Mouse (Mus musculus) G1E-ER4 (cell line): ENCODE measurements around the gene Cux1. TPM values are rescaled to one million over a fixed set of nuclear protein-coding genes. Genes with fewer than 3 reads are reported as not detected.

ENCODE experiments used
- GATA1 ChIP-seq: IDR thresholded peaks from one replicate; pipeline ENCODE4 v1.8.0; 2012; ENCODE audit warnings: low read length, inconsistent platforms
- polyA plus RNA-seq: library from polyadenylated mRNA; stranded (reverse); fragments of >175 nt; gene quantifications from 2 replicates; pipeline ENCODE4 v1.2.3, GENCODE M21; 2012

Gene Cux1
- polyA plus RNA-seq, 1 experiment: not detected

DNA sequence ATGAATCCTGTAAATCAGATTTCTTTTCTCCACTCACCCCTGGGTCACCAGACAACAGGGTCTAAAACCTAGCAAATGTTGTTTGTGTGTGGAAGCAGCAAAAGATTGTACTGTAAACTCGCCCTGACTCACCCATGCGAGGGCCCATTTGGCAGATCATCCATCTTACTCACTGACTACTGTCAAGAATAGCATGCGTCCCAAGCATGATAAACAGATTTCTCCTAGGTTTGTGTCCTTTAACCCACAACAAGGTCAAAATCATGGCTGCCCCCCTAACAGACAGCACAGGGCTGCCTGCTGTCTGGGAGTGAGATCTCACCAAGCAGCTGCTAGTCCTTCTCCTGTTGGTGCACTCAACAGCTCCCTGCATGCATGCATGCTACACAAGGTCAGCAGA is 277.5 kb downstream of the Cux1 start:
- TF ChIP-seq GATA1: no peak

DNA sequence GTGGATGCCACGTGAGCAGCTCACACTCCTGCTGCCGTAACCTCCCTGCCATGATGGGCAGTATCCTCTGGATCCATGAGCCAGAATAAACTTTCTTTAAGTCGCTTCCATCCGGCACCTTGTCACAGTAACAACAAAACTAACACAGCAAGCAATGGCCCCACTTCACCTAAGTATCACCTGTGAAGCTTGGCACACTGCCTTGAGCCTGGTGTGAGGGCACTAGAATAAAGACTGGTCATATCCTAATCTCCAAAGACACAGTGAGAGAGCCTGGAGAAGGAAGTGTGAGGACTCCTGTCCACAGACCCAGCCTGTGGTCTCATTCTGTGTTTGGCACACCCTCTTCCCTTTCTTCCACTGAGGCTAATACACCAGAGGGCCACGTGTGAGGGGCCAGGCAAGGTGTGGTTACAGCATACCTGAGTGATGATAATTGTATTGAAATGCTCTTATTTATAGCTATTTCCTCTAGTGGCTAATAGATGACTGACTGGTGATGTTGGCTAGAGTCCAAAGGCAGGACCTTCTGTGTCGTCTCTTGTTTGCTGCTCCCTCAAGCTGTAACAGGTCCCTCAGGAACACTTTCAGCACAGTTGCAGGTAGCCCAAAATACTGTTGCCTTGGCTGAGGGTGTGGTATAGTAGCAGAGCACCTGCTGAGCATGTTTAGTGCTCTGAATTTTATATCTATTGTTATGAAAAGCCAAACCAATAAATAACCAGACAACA is 278.8 kb downstream of the Cux1 start:
- TF ChIP-seq GATA1: no peak

DNA sequence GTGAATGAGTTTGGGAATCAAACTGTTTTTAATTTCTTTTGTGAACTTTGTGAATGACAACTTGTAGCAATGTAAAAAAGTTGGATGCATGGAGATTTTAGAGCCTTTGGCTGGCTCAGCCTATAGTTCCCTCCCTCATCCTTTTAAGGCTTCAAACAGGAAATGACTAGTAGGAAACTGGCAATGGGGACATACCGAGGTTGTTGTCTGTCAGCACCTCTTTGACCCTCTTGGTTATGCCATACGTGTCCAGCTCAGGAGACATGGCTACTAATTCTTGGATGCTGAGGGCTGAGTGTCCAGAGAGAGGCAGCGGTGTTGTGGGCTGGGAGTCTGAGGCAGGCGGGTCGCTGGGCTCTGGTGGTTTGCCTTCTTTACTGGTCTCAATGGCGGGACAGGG is 280.7 kb downstream of the Cux1 start:
- no peak for TF ChIP-seq GATA1

DNA sequence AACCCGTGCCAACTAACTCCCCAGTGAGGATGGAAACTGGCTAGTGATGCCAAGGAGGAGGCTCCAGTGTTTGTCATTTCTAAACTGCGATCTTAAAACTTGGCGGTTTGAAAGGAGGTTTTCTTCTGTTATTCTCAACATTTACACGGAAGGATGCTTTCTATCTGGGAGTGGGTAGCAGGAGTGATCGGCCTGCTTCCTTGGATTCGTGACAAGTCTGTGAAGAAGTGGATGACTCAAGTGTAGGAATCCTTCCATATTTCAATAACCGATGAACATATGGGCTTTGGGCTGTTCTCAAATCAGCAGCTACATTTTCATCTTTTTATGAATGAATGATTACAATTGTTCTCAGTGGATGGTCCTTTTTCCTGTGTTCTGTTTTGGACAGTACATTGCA is 282.2 kb downstream of the Cux1 start:
- no peak for TF ChIP-seq GATA1

DNA sequence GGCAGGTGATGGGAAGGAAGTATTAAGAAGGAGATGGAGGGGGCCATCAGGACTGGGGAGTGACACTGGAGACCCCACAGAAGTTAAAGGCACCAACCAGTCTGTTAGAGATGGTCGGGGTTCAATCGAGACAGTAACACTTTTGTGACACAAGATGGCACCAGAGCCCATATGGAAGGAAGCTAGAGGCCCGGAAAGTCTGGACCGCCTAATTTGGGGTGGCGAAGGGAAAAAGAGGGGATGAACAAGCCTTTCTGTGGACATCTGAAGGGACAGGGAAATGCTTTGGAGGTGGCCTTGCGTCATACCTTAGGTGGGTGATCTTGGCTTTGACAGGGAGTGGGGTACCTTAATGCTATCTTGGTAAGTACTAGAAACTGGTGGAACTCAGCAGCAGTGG is 285.9 kb downstream of the Cux1 start:
- TF ChIP-seq GATA1: no peak

DNA sequence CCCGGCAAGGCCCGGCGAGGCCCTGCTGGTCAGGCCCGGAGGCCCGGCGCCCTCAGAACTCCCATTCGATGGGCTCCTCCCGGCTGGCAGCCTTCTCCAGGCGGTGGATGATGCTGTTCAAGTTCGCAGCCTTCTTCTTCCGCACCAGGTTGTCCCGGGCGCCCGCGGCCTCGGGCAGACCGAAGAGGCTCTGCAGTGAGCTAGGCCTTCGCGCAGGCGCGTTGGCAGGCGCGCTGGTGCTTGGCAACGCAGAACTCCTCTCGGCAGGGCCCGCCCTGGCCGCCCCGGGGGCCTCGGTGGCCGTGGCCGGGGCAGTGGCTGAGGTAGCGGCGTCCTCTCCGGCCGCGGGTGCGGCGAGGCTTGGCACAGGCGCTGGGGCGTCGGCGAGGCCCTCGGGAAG is 292.6 kb downstream of the Cux1 start:
- TF ChIP-seq GATA1: no peak

DNA sequence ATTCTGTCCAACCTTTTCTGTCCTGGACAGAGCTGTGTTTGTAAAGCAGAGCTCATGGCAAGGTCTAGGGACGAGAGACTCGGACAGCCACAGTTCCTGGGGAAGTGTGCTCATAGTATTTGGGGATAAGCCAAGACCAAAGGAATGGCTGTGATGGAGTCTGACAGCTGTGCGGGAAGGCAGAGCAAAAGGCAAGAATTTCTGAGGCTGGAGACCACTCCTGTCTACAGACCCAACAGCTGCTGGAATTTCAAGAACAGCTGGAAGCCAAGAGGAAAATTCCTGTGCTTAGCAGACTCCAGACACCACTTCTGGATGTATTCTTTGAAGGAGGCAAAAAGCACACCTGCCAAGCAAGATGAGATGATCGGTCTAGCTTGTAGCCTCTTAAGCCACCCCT is 297.4 kb downstream of the Cux1 start:
- no peak for TF ChIP-seq GATA1

DNA sequence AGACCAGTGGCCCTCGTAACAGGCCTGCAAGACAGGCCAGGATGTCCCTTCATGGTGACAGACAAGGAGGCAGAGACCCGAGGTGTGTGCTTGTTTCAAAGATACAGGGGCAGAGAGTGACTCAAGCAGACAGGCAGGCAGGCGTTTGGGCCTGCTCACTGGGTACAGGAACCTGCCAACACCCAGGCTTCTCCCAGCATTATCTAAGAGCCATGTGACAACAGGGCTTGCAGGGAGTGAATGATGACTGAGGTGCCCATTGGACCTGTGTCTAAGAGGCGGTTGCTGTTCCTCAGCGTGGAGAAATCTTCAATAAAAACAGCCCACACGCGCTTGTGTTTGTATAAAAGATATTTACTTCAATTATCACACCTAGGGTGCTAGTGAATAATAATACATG is 301.2 kb downstream of the Cux1 start:
- no peak for TF ChIP-seq GATA1

DNA sequence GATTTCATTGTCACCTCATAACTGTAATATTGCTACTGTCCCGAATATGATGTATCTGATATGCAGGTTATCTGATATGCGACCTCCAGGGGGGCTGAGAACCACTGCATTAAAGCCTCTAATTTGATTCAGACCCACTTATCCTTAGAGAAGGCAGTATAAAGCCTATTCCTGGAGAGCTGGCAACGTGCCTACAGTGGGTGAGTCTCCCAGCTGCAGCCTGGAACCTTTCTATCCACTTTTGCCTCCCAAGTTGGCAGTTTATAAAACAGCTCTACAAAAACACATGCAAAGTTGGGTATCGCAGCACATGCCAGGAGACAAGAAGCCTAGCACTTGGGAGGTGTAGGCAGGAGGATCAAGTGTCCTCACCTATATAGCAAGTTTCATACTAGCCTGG is 303.9 kb downstream of the Cux1 start:
- TF ChIP-seq GATA1: no peak

DNA sequence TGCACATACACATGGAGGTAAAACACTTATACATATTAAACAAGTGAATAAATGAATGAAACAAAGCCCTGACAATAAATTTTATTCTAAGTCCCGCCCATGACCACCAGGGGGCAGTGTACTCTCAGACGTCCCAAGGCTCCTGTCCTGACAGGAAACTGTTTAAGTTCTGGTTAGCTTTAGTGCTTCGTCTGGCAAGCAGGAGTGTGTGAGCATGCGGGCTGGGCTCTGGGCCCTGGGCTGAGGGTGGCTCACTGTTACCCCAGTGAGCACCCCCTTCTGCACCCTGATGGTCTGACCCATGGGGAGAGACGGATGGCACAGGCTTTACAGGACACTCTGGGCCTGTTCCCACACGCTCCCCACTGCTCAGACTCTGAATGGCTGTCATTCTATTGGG is 308.4 kb downstream of the Cux1 start:
- TF ChIP-seq GATA1: no peak

DNA sequence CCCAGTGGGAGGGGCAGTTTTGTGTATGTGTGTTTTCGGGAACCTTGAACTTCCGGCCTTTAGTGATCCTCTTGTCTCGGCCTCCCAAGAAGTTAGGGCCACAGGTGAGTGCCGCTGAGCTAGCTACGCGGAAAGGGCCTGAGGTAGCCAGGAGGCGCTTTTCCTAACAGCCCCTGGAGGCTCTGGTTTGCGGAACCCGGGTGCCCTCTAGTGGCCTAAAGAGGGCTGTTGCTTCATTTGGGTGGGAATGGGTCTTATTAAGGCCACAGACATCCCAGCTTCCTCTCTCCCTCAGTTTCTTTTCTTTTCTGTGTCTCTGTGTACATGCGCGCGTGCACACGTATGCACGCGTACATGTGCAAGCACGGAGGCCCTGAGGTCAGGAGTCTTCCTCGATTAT is 314.4 kb downstream of the Cux1 start:
- no peak for TF ChIP-seq GATA1

DNA sequence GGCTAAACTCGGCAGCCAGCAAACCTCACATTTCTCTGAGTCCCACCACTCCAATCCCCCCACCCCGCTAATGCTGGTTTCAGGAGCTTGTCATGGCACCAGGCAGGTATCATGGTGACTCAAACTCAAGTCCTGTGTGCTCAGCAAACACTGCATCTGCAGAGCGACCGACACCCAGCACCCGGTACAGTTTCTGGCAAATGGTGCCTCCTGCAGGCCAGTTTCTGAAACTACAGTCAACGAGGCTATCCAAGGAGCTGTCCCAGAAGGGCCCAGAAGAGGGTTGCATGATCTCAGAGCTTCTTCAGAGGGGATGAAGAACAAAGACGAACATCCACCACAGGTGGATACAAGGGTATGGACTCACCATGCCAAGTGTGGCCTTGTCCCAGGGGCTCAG is 316.3 kb downstream of the Cux1 start:
- no peak for TF ChIP-seq GATA1

DNA sequence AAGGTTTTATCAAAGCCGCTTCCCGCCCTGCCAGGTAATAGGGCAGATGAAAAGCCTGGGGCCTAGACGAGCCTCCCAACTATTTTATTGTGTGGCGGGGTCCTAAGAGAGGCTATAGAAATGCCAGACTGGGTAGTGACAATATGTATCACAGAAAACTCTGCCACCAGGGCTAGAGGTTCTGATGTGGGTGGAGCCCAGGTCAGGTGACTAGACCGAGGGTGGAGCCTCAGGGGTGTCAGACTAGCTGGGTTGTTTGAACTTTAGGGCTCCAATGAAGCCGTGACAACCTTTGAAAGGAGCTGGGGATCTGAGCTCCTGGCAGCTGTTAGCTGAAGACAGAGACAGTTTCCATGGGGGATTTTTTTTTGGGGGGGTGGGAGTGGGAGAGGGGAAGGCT is 318.8 kb downstream of the Cux1 start:
- no peak for TF ChIP-seq GATA1

DNA sequence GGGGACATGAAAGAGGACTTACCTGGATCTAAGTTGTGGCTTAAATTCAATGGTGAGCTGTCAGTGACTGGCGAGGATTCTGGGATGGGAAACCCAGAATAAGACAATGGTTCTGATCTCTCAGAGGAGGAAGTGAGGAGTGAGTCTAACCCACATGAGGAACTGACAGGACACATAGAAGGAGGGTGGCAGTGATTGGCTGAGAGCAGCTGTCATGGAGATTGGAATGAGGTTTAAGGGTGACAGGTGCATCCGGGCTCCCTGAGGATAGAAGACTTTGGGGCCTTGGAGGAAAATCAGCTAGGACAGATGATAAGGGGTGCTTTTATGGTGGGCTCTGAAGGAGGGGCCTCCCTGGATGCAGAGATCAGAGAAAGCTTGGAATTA is 320.8 kb downstream of the Cux1 start, which contains the start of gene Sh2b2:
Gene Sh2b2 (minus strand): TSS at position 105 of the 387 bp plus-strand sequence.
- TF ChIP-seq GATA1: no peak

DNA sequence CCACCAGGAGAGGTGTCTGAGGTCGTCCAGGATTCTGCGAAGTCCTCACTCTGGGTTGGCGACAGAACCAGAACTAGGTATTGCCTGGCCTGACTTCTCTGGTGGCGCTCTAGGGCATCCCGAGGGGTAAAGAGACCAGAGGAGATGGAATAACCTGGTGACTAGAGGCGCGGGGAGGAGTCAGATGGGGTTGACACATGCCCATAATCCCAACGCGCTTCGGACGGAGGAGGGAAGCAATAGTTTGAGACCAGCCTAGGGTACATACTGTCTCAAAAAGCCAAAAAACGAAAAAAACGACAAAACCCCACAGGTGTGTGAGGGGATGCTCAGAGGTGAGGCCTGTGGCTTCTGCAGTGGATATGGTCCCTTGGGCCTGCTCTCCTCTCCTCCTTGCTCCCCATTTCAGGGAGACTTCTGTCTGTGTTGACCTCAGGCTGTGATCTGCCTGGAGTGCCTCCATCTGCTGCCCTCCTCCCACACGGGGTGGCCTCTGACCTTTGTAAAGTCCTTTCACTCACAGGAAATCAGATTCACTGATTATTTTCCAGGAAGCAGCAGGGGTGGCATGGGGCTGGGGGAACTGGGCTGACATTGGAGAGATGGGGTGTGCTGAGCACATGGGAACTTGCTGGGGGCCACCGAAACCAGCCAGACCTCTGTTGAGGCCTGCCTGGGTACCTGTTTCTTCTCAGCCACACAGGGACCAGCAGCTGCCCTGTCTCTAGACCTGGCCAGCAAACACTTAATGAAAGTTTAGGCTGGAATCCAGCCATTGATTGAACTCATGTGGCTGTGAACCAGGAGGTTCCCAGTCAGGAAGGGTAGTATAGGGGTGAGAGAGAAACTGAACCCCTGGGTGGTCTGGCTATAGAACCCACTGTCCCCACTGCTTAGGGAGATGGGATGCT is 321.5 kb downstream of the Cux1 start:
- no peak for TF ChIP-seq GATA1

DNA sequence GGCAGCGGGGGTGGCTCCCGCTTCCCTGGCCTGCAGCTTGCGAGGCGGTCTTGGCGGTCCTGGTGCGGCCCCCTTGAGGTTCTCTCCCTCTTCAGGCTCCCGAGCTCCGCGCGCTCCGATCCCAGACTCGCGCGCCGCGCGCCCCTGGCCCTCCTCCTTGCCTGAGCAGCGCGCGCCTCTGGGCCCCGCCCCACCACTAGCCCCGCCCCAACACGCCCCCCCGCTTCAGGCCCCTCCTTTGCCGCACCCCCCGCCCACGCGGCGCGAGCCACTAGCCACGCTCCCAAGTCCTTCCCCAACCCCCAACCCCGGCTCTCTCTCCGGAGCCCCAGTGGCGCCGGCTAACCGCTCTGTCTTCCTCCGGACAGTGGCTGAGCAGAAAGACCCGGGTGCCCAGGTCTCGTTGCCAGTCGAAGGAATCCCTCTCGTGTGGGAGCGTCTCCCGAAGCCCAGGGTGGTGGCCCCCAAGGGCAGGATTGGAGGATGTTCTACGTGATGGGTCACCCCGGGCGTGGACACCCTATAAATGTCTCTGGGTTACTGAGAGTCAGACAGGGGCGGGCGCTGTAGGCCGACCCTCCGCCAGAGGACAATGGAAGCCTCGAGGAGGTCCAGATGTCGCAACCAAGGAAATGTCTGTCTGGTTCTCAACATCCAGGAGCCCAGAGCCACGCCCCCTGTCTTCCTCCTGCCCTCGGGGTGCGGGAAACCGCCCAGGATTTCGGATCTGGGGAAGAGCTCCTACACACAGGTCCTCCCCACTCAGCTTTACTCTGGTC is 322.3 kb downstream of the Cux1 start:
- TF ChIP-seq GATA1: no peak
